Mouse (Mus musculus) intestine, postnatal 0 days (tissue): ENCODE measurements around the gene Asf1b. TPM values are rescaled to one million over a fixed set of nuclear protein-coding genes. Genes with fewer than 3 reads are reported as not detected.
A peak's percentile ranks its signal among the peaks of the same experiment; 100 is the strongest.

Experiments
- ATAC-seq: fragments of 200-750 bp; cut with Nextera tagmentation; 2 replicates; pipeline ENCODE4 v1.8.0; 2017; ENCODE audit warnings: mild to moderate bottlenecking, moderate TSS enrichment, moderate library complexity
- H3K27ac ChIP-seq: fragments of 300-500 bp; sonication (generic); 2 replicates; pipeline ENCODE4 v1.5.1; 2014; ENCODE audit warnings: mild to moderate bottlenecking, low read depth, low read length, moderate library complexity
- H3K27me3 ChIP-seq: fragments of 300-500 bp; sonication (generic); replicated peaks from 2 replicates; pipeline ENCODE4 v1.6.1; 2014; ENCODE audit warnings: low read length, mixed read lengths; ENCODE audit not compliant: control insufficient read depth, insufficient read depth
- H3K36me3 ChIP-seq: fragments of 300-500 bp; sonication (generic); 2 replicates; pipeline ENCODE4 v1.6.1; 2014; ENCODE audit warnings: mild to moderate bottlenecking, moderate library complexity; ENCODE audit not compliant: control insufficient read depth, insufficient read depth
- H3K4me1 ChIP-seq: fragments of 300-500 bp; sonication (generic); replicated peaks from 2 replicates; pipeline ENCODE4 v1.6.1; 2014; ENCODE audit warnings: antibody characterized with exemption, low read length, mixed read lengths; ENCODE audit not compliant: control insufficient read depth, insufficient read depth
- H3K4me2 ChIP-seq: fragments of 300-500 bp; sonication (generic); replicated peaks from 2 replicates; pipeline ENCODE4 v1.6.1; 2014; ENCODE audit warnings: low read depth, mild to moderate bottlenecking, moderate library complexity
- H3K4me3 ChIP-seq: fragments of 300-500 bp; sonication (generic); 2 replicates; pipeline ENCODE4 v1.5.1; 2014; ENCODE audit warnings: low read depth, low read length
- H3K9ac ChIP-seq: fragments of 300-500 bp; sonication (generic); 2 replicates; pipeline ENCODE4 v1.6.1; 2014; ENCODE audit warnings: mild to moderate bottlenecking, low read depth, low read length
- H3K9me3 ChIP-seq: fragments of 300-500 bp; sonication (generic); 2 replicates; pipeline ENCODE4 v1.6.1; 2016; ENCODE audit warnings: mixed run types; ENCODE audit not compliant: control insufficient read depth
- CTCF ChIP-seq: sonication (generic); IDR thresholded peaks from 2 replicates; pipeline ENCODE4 v1.5.1; 2016; ENCODE audit warnings: low read depth, mild to moderate bottlenecking, control low read depth, antibody characterized with exemption, moderate library complexity
- WGBS: fragments of 180-500 bp; shearing (Covaris S2); extraction: QIAGEN DNeasy Blood & Tissue Kit; methylation state at CpG from one replicate; pipeline ENCODE4 v1.1.7; 2014; 5-methylcytosine and 5-hydroxymethylcytosine counted together
- polyA plus RNA-seq: library from polyadenylated mRNA; unstranded; fragments of >200 nt; fragmentation: Nextera tagmentation; extraction: Ambion mirVana; gene quantifications from 2 replicates; pipeline ENCODE4 v1.2.1, GENCODE M21; 2015

Asf1b gene
- polyA plus RNA-seq, 1 experiment from 2014 or later = 16.0 TPM

GRCm38 (mm10) chr8:83996567-83997505, 41.5 kb downstream of the Asf1b start:
- Histone ChIP-seq H3K36me3 (peaks cover 14% of the 10 kb centered on the region; the same call in 1 of the 2 replicates), H3K27me3 (no peaks in the 10 kb centered on the region), H3K9me3 (no peaks in the 10 kb centered on the region), H3K4me2 (peak overlapping the region; percentile 93), H3K9ac (peak overlapping the region; percentile 53), H3K27ac (peak overlapping the region; percentile 82), H3K4me3 (peak overlapping the region; percentile 67), H3K4me1 (no peaks in the 10 kb centered on the region; the same call in 1 of the 2 replicates)
- no peak for TF ChIP-seq CTCF
- under 1% methylated on average over 52 of the region's 103 CpGs for WGBS
- peak; percentile 74 for ATAC-seq

- Histone ChIP-seq H3K4me1 (no peaks in the 10 kb centered on the region; the same call in 1 of the 2 replicates), H3K9ac (peak within 1 kb of the TSS; percentile 53), H3K4me3 (peak within 1 kb of the TSS; percentile 67), H3K4me2 (peak within 1 kb of the TSS; percentile 93), H3K36me3 (peaks cover 6% of the 10 kb centered on the region; the same call in 1 of the 2 replicates), H3K9me3 (no peaks in the 10 kb centered on the region), H3K27ac (peak within 1 kb of the TSS; percentile 82), H3K27me3 (no peaks in the 10 kb centered on the region)
- no peak for TF ChIP-seq CTCF
- under 1% methylated on average over 44 of the region's 112 CpGs for WGBS
- peak; percentile 5; the same call in 1 of the 2 replicates for ATAC-seq
Measured at GRCm38 (mm10) chr8:83997511-83998141, 42.3 kb downstream of the Asf1b start, which contains the start of gene Samd1. Gene Samd1, plus strand, starts transcription at chr8:83997672.

GRCm38 (mm10) chr8:83998231-83999056, 43.1 kb downstream of the Asf1b start:
- Histone ChIP-seq H3K4me1 (no peaks in the 10 kb centered on the region; the same call in 1 of the 2 replicates), H3K4me2 (peak overlapping the region; percentile 93), H3K9ac (peak overlapping the region; percentile 45; the same call in 1 of the 2 replicates), H3K9me3 (no peaks in the 10 kb centered on the region), H3K4me3 (peak overlapping the region; percentile 62), H3K27ac (peak overlapping the region; percentile 54; the same call in 1 of the 2 replicates), H3K36me3 (peaks cover 6% of the 10 kb centered on the region; the same call in 1 of the 2 replicates), H3K27me3 (no peaks in the 10 kb centered on the region)
- WGBS = 1% methylated on average over 75 of the region's 92 CpGs
- peak; percentile 23; the same call in 1 of the 2 replicates for ATAC-seq
- peak; percentile 71 for TF ChIP-seq CTCF

GRCm38 (mm10) chr8:83999057-83999705, 43.9 kb downstream of the Asf1b start:
- Histone ChIP-seq H3K4me1 (peaks cover 4% of the 10 kb centered on the region; the same call in 1 of the 2 replicates), H3K9me3 (no peaks in the 10 kb centered on the region), H3K27me3 (no peaks in the 10 kb centered on the region), H3K27ac (no peak overlapping the region), H3K4me2 (peak overlapping the region; percentile 93), H3K9ac (0 out of 2 replicates have a peak overlapping the region, but pooled peaks have one; percentile 45), H3K4me3 (peak overlapping the region; percentile 62), H3K36me3 (peaks cover 6% of the 10 kb centered on the region; the same call in 1 of the 2 replicates)
- WGBS = 54% methylated on average over 16 of the region's 16 CpGs
- no peak for ATAC-seq
- TF ChIP-seq CTCF = no peak

- H3K4me1 ChIP-seq = peaks cover 4% of the 10 kb centered on the region; the same call in 1 of the 2 replicates
- no peaks in the 10 kb centered on the region for H3K9me3 ChIP-seq
- TF ChIP-seq CTCF = no peak
- no peak overlapping the region for H3K4me3 ChIP-seq
- no peak overlapping the region for H3K4me2 ChIP-seq
- WGBS = 92% methylated on average over 2 of the region's 2 CpGs
- ATAC-seq = no peak
- H3K27ac ChIP-seq = no peak overlapping the region
- H3K27me3 ChIP-seq = no peaks in the 10 kb centered on the region
- H3K9ac ChIP-seq = no peak overlapping the region
- peaks cover 6% of the 10 kb centered on the region; the same call in 1 of the 2 replicates for H3K36me3 ChIP-seq
Measured at GRCm38 (mm10) chr8:83999825-84000224, 44.5 kb downstream of the Asf1b start.
